Mouse (Mus musculus): ENCODE measurements around the gene Rbfox3.
"Not testable (repeated sequence)": the region's sequence is repeated elsewhere in the genome, so short reads cannot be mapped to it uniquely, and the experiment has no call there.

Rbfox3 gene

GRCm38 (mm10) chr11:118813942-118814341 lies 97.5 kb downstream of the Rbfox3 start:
- no peak for DNase-seq

- DNase-seq: peak; percentile 70
Measured at GRCm38 (mm10) chr11:118811404-118811803, 100.0 kb downstream of the Rbfox3 start.

GRCm38 (mm10) chr11:118807511-118807910 lies 103.9 kb downstream of the Rbfox3 start:
- DNase-seq: no peak

- DNase-seq: no peak
Measured at GRCm38 (mm10) chr11:118794856-118795602, 116.4 kb downstream of the Rbfox3 start.

GRCm38 (mm10) chr11:118793639-118794021 lies 117.8 kb downstream of the Rbfox3 start:
- peak; percentile 73 for DNase-seq

GRCm38 (mm10) chr11:118792916-118793638 lies 118.3 kb downstream of the Rbfox3 start:
- DNase-seq: peak; percentile 83

- peak; percentile 65 for DNase-seq
Measured at GRCm38 (mm10) chr11:118792163-118792915, 119.1 kb downstream of the Rbfox3 start.

- no peak for DNase-seq
Measured at GRCm38 (mm10) chr11:118791391-118791790, 120.0 kb downstream of the Rbfox3 start.

- DNase-seq: no peak
Measured at GRCm38 (mm10) chr11:118788091-118788490, 123.3 kb downstream of the Rbfox3 start.

- DNase-seq: peak; percentile 63
Measured at GRCm38 (mm10) chr11:118782677-118783076, 128.7 kb downstream of the Rbfox3 start.

- DNase-seq: no peak
Measured at GRCm38 (mm10) chr11:118775753-118776152, 135.6 kb downstream of the Rbfox3 start.

- DNase-seq: not testable (repeated sequence)
Measured at GRCm38 (mm10) chr11:118774777-118775176, 136.6 kb downstream of the Rbfox3 start.

GRCm38 (mm10) chr11:118773076-118773583 lies 138.3 kb downstream of the Rbfox3 start:
- DNase-seq: no peak

GRCm38 (mm10) chr11:118771358-118771757 lies 140.0 kb downstream of the Rbfox3 start:
- no peak for DNase-seq

GRCm38 (mm10) chr11:118770789-118771188 lies 140.6 kb downstream of the Rbfox3 start:
- no peak for DNase-seq

- DNase-seq: no peak
Measured at GRCm38 (mm10) chr11:118769542-118769941, 141.9 kb downstream of the Rbfox3 start.

- no peak for DNase-seq
Measured at GRCm38 (mm10) chr11:118768441-118768840, 143.0 kb downstream of the Rbfox3 start.

- no peak for DNase-seq
Measured at GRCm38 (mm10) chr11:118767411-118767810, 144.0 kb downstream of the Rbfox3 start.

- no peak for DNase-seq
Measured at GRCm38 (mm10) chr11:118760296-118760988, 151.0 kb downstream of the Rbfox3 start.

GRCm38 (mm10) chr11:118759228-118759627 lies 152.2 kb downstream of the Rbfox3 start:
- DNase-seq: no peak

GRCm38 (mm10) chr11:118758277-118758990 lies 153.0 kb downstream of the Rbfox3 start:
- peak; percentile 92 for DNase-seq

GRCm38 (mm10) chr11:118757488-118757887 lies 153.9 kb downstream of the Rbfox3 start:
- no peak for DNase-seq

All from cerebellum, adult 11-12 months (tissue).